Mouse (Mus musculus) lung, adult 2 months (tissue): ENCODE measurements at regions not wholly inside any gene's neighbourhood (a gene's known extent, or its start where the extent isn't known, plus 50 kb on each side); places are given as distances from the start of the nearest gene placed in this dataset.

Source experiments
- DNase-seq: peaks from one replicate; pipeline ENCODE4 v3.0.0; 2022
- H3K4me1 ChIP-seq: fragments of 200-500 bp; 2 replicates; pipeline ENCODE4 v1.6.1; 2011; ENCODE audit warnings: low read length; ENCODE audit not compliant: control insufficient read depth, insufficient read depth
- H3K4me3 ChIP-seq: fragments of 200-500 bp; replicated peaks from 2 replicates; pipeline ENCODE3; 2011; ENCODE audit warnings: low read depth, mild to moderate bottlenecking, control low read depth, low read length; ENCODE audit errors: extremely low read depth
- CTCF ChIP-seq: fragments of 200-500 bp; IDR thresholded peaks from 2 replicates; pipeline ENCODE4 v1.5.1; 2011; ENCODE audit warnings: mild to moderate bottlenecking, low read length, control low read depth; ENCODE audit not compliant: insufficient read depth
- POLR2A ChIP-seq: fragments of 200-500 bp; IDR thresholded peaks from 2 replicates; pipeline ENCODE4 v1.6.1; 2011; ENCODE audit warnings: low read depth, mild to moderate bottlenecking, control low read depth, low read length, borderline replicate concordance; ENCODE audit errors: extremely low read depth
- whole genome bisulfite sequencing: fragments of 180-500 bp; shearing (Covaris S2); methylation state at CpG from one replicate; pipeline ENCODE4 v1.1.7; 2018; 5-methylcytosine and 5-hydroxymethylcytosine counted together

DNA sequence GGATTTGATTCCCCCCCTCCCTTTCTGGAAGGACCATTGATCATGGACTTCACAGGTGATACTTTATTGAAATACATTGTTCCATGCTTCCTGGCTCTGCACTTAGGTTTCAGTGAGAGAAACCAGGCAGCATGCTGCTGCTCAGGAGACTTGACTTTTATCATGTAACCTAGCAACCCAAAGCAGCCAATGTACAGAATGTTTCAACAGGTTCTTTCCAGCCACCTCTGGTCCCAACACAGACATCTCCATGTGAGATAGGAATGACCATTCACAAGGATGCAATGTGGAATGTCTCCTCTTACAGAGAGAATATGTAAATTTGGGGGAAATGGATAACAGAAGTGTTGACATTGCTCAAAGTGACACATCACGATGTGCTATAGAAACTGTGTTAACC lies 153.1 kb upstream of the Klf12 start:
- WGBS, result 89% methylated on average over 1 of the region's 1 CpGs
- Histone ChIP-seq H3K4me1 (no peaks in the 10 kb centered on the region), H3K4me3 (no peak overlapping the region)
- DNase-seq, result no peak
- no peak for TF ChIP-seq CTCF
- TF ChIP-seq POLR2A, result no peak

DNA sequence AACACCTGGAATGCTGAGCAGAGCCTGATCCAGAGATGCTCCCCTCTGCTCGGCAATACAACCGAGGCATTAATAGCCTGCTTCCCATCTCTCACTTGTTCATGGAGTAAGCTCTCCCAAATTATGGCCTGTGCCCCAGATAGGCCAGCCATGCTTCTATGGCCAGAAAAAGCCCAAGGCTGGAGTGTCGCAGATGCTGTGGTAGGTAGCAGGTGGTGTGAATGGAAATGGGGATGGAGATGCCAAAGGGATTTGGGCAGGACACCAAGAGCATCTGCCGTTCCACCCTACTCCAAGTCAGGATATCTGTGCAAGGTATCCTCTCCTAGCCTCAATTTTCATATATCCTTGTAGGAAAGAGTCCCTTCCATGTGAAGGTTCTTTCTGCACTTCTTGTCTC lies 145.2 kb upstream of the Klf12 start:
- TF ChIP-seq CTCF (no peak), POLR2A (no peak)
- no peaks in the 10 kb centered on the region for H3K4me1 ChIP-seq
- WGBS, result 87% methylated on average over 4 of the region's 4 CpGs

DNA sequence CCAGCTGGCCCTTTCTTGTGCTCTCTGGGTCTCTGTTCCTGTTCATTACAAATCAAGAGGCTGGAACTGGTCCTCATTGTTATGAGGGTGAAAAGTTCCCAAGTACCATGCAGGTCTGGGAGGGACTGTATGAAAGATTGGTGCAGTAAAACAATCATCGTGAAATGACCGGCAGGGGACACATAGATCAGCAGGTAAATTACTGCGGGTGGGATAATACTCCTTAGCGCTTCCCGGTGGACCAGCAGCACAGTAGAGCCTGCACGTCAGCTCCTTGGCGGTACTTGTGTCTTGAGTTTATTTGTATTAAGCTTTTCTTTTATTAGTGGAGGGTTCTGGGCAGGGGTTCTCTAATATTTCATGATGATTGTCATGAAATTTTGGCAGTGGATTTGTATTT lies 141.9 kb upstream of the Klf12 start:
- 89% methylated on average over 7 of the region's 7 CpGs for WGBS
- H3K4me3 ChIP-seq, result no peak overlapping the region
- no peaks in the 10 kb centered on the region for H3K4me1 ChIP-seq
- DNase-seq, result no peak
- no peak for TF ChIP-seq CTCF
- TF ChIP-seq POLR2A, result no peak

More for the DNA sequence above, 145.2 kb upstream of the Klf12 start:
- DNase-seq, result no peak
- H3K4me3 ChIP-seq, result no peak overlapping the region

DNA sequence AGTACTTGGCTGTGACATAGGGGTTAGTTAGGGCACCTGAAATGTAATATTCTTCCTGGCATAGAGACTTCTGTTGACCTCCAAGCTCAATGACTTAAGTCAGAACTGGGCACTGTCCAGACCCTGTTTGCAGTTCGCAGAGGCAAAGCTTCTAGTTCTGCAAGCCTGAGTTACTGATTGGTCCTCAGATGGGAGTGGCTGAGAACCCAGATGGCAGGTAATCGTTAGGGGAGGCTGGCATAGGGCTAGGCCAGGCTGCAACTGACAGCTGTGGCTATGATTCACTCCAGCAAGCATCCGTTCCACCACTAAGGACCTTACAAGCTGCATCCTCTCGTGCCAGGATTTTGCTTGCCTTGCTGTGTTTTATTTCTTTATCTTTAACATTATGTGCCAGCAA lies 139.3 kb upstream of the Klf12 start:
- H3K4me1 ChIP-seq, result no peaks in the 10 kb centered on the region
- no peak for TF ChIP-seq POLR2A
- no peak for TF ChIP-seq CTCF
- no peak overlapping the region for H3K4me3 ChIP-seq
- DNase-seq, result no peak
- WGBS, result 66% methylated on average over 4 of the region's 4 CpGs

DNA sequence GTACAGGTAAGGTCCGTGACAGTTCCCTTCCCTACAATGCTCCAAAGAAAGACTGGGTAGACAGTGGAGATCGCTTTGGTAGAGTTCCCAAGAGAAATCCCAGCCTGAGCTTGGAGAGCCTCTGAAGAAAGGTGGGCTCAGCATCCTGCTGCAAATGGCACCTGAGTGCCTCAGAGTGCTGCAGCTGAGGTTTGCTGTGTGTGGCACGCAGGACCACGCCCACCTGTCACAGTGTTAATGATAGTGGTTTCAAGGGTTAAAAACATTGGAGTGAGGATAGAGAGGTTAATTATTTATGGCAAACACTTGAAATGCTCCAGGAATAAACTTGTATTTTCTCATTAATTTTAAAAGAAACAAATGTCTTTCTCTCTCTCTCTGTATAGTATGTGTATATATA lies 137.2 kb upstream of the Klf12 start:
- DNase-seq, result no peak
- H3K4me3 ChIP-seq, result no peak overlapping the region
- no peaks in the 10 kb centered on the region for H3K4me1 ChIP-seq
- no peak for TF ChIP-seq CTCF
- no peak for TF ChIP-seq POLR2A
- WGBS, result 91% methylated on average over 4 of the region's 4 CpGs

DNA sequence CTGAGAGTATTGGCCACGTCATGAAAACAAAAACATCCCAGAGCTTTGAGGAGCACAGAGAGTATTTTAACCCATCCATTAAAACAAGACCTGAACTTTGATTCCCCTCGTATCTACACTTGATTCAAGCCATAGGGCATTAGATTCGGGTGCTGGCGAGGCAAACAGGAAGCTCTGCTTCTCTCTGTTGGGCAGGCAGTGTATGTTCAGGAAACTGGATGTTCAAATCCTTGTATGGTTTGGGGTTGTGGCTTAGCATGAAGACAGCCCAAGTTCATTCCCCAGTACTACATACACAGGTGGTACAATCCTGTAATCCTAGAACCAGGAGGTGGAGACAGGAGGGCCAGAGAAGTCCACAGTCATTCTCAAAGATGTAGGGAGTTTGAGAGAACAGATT lies 130.6 kb upstream of the Klf12 start:
- Histone ChIP-seq H3K4me1 (no peaks in the 10 kb centered on the region), H3K4me3 (no peak overlapping the region)
- WGBS, result 45% methylated on average over 4 of the region's 4 CpGs
- DNase-seq, result no peak
- TF ChIP-seq POLR2A, result no peak
- no peak for TF ChIP-seq CTCF

DNA sequence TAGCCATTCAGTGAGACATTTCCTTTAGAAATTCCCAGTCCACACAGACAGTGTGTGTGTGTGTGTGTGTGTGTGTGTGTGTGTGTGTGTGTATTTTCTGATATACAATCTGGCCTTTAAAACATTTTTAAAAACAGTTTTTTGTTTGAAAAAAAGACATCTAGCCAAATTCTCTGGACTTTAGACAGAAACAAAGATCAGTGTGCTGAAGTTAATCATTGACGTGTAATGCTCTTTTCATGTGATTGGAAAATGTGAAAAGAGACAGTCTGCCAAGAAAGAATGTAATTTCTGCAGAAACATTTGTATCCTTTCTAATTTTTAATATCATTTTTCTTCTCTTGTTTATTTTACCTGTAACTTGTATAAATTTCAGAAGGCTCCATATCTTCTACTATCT lies 127.7 kb upstream of the Klf12 start:
- no peak overlapping the region for H3K4me3 ChIP-seq
- TF ChIP-seq POLR2A, result no peak
- TF ChIP-seq CTCF, result no peak
- 79% methylated on average over 1 of the region's 1 CpGs for WGBS
- no peaks in the 10 kb centered on the region for H3K4me1 ChIP-seq
- DNase-seq, result no peak

DNA sequence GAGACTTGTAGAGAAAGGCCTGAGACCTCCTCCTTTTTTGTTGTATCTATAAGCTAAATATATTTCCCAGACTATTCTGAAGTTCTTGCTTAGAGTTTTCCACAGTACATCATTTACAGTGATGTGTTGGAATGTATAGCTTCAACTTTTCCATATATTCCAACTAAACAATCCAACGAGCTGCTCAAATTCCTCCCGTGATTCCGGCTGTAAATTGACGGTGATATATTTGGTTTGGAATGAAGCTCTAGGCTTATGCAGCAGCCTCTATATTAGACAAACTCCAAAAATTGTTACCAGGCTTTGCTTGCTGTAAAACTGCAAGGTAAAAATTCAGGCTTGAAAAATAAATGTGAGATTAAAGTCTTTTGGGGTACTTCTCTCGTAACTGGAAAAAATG lies 112.7 kb upstream of the Klf12 start:
- TF ChIP-seq CTCF (no peak), POLR2A (no peak)
- DNase-seq, result no peak
- 66% methylated on average over 5 of the region's 5 CpGs for WGBS

DNA sequence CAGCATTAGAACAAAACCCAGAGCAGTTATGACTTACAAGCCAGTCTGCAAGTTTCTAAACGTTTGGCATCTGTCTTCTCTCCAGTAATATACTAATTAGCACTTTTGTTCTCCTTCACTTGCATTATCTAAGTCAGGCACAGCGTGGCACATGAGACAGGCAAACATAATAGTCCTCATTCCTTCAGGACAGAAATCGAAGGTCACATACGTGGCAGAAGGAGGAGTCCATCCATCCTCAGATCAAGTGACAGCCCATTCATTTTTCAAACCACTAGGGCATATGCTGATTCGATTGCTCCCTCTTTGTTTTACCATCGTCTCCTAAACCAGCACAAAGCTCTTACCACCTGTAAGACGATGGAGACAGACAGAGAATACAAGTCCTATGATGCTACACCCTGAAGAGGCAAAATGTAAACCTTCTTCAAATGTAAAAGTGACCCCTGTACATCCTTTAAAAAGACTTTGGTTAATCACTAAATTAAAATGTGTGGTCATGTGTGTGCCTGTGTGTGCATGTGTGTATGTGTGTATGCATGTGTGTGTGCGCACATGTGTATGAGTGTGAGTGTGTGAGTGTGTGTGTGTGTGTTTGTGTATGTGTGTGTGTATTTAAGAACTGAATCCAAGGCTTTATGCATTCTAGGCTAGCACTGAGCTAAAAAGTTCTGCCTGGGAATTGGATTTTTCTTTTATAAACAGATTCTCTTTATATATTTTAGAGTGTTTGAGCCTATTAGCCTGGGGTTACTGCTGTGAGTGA lies 90.9 kb upstream of the Klf12 start:
- no peak for DNase-seq
- no peak for TF ChIP-seq POLR2A
- TF ChIP-seq CTCF, result no peak
- no peaks in the 10 kb centered on the region for H3K4me1 ChIP-seq
- 52% methylated on average over 8 of the region's 8 CpGs for WGBS
- no peak overlapping the region for H3K4me3 ChIP-seq

More for the DNA sequence above, 112.7 kb upstream of the Klf12 start:
- Histone ChIP-seq H3K4me3 (no peak overlapping the region), H3K4me1 (no peaks in the 10 kb centered on the region)

DNA sequence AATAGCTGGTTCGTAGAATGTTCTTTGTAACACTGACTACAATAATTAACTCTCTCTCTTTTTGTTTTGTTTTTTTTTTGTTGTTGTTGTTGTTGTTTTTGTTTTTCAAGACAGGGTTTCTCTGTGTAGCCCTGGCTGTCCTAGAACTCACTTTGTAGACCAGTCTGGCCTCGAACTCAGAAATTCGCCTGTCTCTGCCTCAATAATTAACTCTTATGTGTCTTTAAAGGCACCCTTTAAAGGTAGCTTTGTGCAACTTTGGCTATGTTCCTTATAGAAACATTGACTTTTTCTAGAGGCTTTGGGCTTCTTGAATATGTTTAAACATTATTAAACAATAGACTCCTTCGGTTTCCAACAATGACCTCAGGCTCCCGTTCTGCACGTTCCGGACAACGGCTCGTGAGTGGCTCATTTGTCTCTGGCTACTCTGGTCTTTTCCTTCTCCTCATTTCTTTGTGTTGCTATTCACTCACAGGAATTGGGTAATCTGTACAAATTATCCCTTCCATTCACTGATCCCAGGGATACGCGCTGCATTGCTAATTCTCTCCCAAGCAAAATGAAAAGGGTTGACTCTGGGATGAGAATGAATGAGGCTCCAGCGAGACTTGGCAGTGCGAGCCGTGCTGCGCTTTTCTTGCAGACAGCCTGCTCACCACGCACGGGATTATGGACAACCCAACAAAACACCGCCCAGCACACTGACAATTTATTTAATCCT lies 90.2 kb upstream of the Klf12 start:
- H3K4me3 ChIP-seq, result no peak overlapping the region
- TF ChIP-seq CTCF (no peak), POLR2A (no peak)
- WGBS, result 77% methylated on average over 18 of the region's 18 CpGs

More for the DNA sequence above, 90.2 kb upstream of the Klf12 start:
- H3K4me1 ChIP-seq, result no peaks in the 10 kb centered on the region
- no peak for DNase-seq
